Comparison of ENCODE assay signal across 8 mouse cellular contexts in the genomic region with DNA sequence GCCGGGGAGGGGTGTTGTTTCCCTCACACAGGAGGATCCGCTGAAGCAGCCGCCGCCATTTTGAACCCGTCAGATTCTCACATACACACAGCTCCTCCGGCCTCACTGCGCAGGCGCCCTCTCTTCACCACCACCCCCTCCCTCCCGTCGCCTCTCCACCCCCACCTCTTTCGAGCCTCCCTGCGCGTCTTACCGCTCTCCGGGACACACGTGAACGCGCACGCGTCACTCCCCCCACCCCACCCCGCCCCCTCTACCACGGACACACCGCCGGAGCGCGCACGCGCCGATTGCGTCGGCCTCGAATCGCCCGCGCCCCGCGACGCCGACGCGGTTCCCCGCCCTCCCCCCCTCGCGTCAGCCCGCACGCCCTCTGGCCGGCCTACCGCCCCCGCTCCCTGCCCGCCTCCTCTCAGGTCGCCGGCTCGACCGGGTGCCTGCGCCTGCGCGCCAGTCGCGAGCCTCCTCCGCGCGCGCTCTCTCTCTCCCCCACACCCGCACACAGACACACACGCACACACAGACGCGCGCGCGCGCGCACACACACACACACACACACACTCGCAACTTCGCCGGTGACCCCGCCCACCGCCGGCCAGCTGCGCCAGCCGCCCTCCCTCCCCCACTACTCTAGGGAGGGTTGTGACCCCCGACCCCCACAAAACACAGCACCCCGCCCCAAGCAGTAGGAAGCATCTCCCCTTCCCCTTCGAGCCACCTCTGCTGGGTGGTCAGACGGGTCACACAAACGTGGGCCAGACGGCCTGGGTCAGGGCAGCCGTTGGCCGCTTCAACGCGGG. TPM values are rescaled to one million over a fixed set of nuclear protein-coding genes. Genes with fewer than 3 reads are reported as not detected.
DNase-seq lines count a peak whose midpoint lies in the region; ATAC-seq and TF ChIP-seq lines count a peak whose summit lies in the region.

No protein-coding gene starts in this region.

- peak overlapping the region; percentile 69 for H3K4me3 ChIP-seq in bone marrow macrophage, adult 2 months (ENCODE audit: insufficient read depth, low read length)
- H3K4me3 ChIP-seq in embryonic fibroblast, embryonic 13.5 days (ENCODE audit: insufficient read depth, low read length): peak overlapping the region; percentile 94
- H3K4me3 ChIP-seq in heart, embryonic 10.5 days: peak overlapping the region; percentile 98
- H3K4me3 ChIP-seq in kidney, embryonic 15.5 days (replicated peaks): peak overlapping the region; percentile 100

- no peak for TF ChIP-seq POLR2A in bone marrow macrophage, adult 2 months (IDR thresholded peaks at IDR 0.05; ENCODE audit: borderline replicate concordance, low read depth, low read length)
- TF ChIP-seq POLR2A in embryonic fibroblast, embryonic 13.5 days (IDR thresholded peaks at IDR 0.05; ENCODE audit: low read depth, low read length): peak; percentile 84

- peak overlapping the region; percentile 80 for H3K27ac ChIP-seq in bone marrow macrophage, adult 2 months (ENCODE audit: insufficient read depth, low read depth, low read length)
- H3K27ac ChIP-seq in embryonic fibroblast, embryonic 13.5 days (ENCODE audit: insufficient read depth, low read length): peak overlapping the region; percentile 54
- H3K27ac ChIP-seq in heart, embryonic 10.5 days: peak overlapping the region; percentile 99
- peak overlapping the region; percentile 96 for H3K27ac ChIP-seq in kidney, embryonic 15.5 days

- H3K4me2 ChIP-seq in kidney, embryonic 15.5 days: peak overlapping the region; percentile 91

- TF ChIP-seq CTCF in bone marrow macrophage, adult 2 months (IDR thresholded peaks at IDR 0.05; ENCODE audit: low read depth, low read length): no peak
- no peak for TF ChIP-seq CTCF in embryonic fibroblast, embryonic 13.5 days (IDR thresholded peaks at IDR 0.05; ENCODE audit: borderline replicate concordance, insufficient read depth, low read length)

- peaks cover 8% of the 10 kb centered on the region; the same call in 1 of the 2 replicates for H3K4me1 ChIP-seq in bone marrow macrophage, adult 2 months (ENCODE audit: control insufficient read depth, insufficient read depth, low read length)
- H3K4me1 ChIP-seq in embryonic fibroblast, embryonic 13.5 days (ENCODE audit: control insufficient read depth, insufficient read depth, low read length): no peaks in the 10 kb centered on the region
- H3K4me1 ChIP-seq in heart, embryonic 10.5 days: peaks cover 20% of the 10 kb centered on the region
- H3K4me1 ChIP-seq in kidney, embryonic 15.5 days: peaks cover 28% of the 10 kb centered on the region

- H3K9me3 ChIP-seq in heart, embryonic 10.5 days: no peaks in the 10 kb centered on the region
- H3K9me3 ChIP-seq in kidney, embryonic 15.5 days (replicated peaks): no peaks in the 10 kb centered on the region

- no peaks in the 10 kb centered on the region for H3K27me3 ChIP-seq in heart, embryonic 10.5 days (ENCODE audit: insufficient read depth, poor library complexity, severe bottlenecking)
- H3K27me3 ChIP-seq in kidney, embryonic 15.5 days: no peaks in the 10 kb centered on the region

- peak; percentile 96 for ATAC-seq in kidney, embryonic 15.5 days (replicated peaks; ENCODE audit: low FRiP score)
- ATAC-seq in monocyte, adult 5-6 weeks (replicated peaks; ENCODE audit: insufficient number of reproducible peaks, low FRiP score, low TSS enrichment, poor library complexity, severe bottlenecking): peak; percentile 93

- H3K9ac ChIP-seq in kidney, embryonic 15.5 days: peak overlapping the region; percentile 100

- WGBS in heart, embryonic 10.5 days: under 1% methylated on average over 72 of the region's 90 CpGs
- under 1% methylated on average over 62 of the region's 90 CpGs for WGBS in kidney, embryonic 15.5 days

- DNase-seq in A20 (ENCODE audit: low read depth, low spot score) (peak; percentile 98), liver (peak; percentile 99)
- DNase-seq in heart, embryonic 10.5 days (ENCODE audit: low spot score): peak; percentile 100
- peak; percentile 96 to 98 for DNase-seq in spleen, postnatal 4 days (ENCODE audit: low spot score in 2 of 2)

- H3K36me3 ChIP-seq in heart, embryonic 10.5 days: peaks cover 5% of the 10 kb centered on the region; the same call in 1 of the 2 replicates
- peaks cover 8% of the 10 kb centered on the region for H3K36me3 ChIP-seq in kidney, embryonic 15.5 days

RNA-seq across cellular contexts. Expression of a gene that starts 0.9 kb away (rescaled TPM):
- polyA plus RNA-seq in bone marrow macrophage, adult 2 months (2012; ENCODE audit: insufficient read depth, insufficient read length, missing spikeins): 81.5 and 84.4 TPM in 2 replicates
- 78.1 and 90.4 TPM in 2 replicates for polyA plus RNA-seq in embryonic fibroblast, embryonic 13.5 days (2011; ENCODE audit: insufficient read length, low read depth, missing spikeins)
- 52.3 and 53.6 TPM in 2 replicates for polyA plus RNA-seq in heart, embryonic 10.5 days (2016; fragmentation: Nextera tagmentation; extraction: Ambion mirVana)
- polyA plus RNA-seq in kidney, embryonic 15.5 days (2015; fragmentation: Nextera tagmentation; extraction: Ambion mirVana): 50.2 and 57.4 TPM in 2 replicates
- 109 to 142 TPM (median 139 TPM) in 3 replicates for total RNA-seq in monocyte, adult 5-6 weeks (2017)

RNA-seq across cellular contexts. Expression of a gene that starts 42.0 kb away (rescaled TPM):
- 1.1 and 1.4 TPM in 2 replicates for polyA plus RNA-seq in bone marrow macrophage, adult 2 months (2012; ENCODE audit: insufficient read depth, insufficient read length, missing spikeins)
- polyA plus RNA-seq in embryonic fibroblast, embryonic 13.5 days (2011; ENCODE audit: insufficient read length, low read depth, missing spikeins): 24.1 and 29.2 TPM in 2 replicates
- 24.3 and 28.9 TPM in 2 replicates for polyA plus RNA-seq in heart, embryonic 10.5 days (2016; fragmentation: Nextera tagmentation; extraction: Ambion mirVana)
- 41.1 and 43.0 TPM in 2 replicates for polyA plus RNA-seq in kidney, embryonic 15.5 days (2015; fragmentation: Nextera tagmentation; extraction: Ambion mirVana)
- not detected in 3 replicates for total RNA-seq in monocyte, adult 5-6 weeks (2017)

Comparison
In these comparisons a context has a peak if more than half of its experiments do, and no peak if none do; other contexts are left out.
1. Peak in every context shown above with its lines: DNase-seq, ATAC-seq, H3K4me3 ChIP-seq and H3K27ac ChIP-seq.
2. RNA of a gene that starts 42.0 kb away (polyA plus RNA-seq): 41.1 to 43.0 TPM in kidney, embryonic 15.5 days, 24.3 to 28.9 TPM in heart, embryonic 10.5 days and 24.1 to 29.2 TPM in embryonic fibroblast, embryonic 13.5 days; 1.1 to 1.4 TPM in bone marrow macrophage, adult 2 months; every median in the first group is over 10 times any median in the second.